8 mouse cellular contexts compared by ENCODE assay signal in the genomic region with DNA sequence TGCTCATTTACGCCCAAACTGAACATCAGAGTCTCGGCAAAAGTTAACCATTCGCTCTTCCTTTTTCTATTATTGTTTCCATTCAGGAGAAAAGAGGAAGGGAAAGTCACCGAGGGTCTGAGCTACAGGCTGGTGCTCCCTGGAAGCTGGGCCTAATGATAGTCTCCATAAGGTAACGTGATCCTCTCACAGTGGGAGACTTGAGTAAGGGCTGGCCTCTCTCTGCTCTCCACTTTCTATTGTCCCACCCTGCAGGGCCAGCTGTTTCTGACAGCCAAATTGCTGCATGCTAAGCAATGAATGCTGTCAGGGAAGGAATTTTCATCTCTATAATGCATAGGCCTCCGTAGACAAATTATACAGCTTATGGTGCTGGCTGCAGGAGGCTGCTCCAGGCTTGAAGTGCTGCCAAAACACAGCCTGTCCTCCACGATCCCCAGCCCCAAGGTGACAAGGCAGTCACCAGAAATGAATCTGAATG. TPM values are rescaled to one million over a fixed set of nuclear protein-coding genes. Genes with fewer than 3 reads are reported as not detected.
A peak's percentile ranks its signal among the peaks of the same experiment; 100 is the strongest.
DNase-seq lines count a peak whose midpoint lies in the region; ATAC-seq and TF ChIP-seq lines count a peak whose summit lies in the region.

No protein-coding gene starts in this region.

- 0 out of 2 replicates have a peak, but pooled peaks have one; percentile 26 for ATAC-seq in heart, embryonic 12.5 days (ENCODE audit: insufficient number of reproducible peaks, low FRiP score)
- ATAC-seq in liver, embryonic 13.5 days (ENCODE audit: low read depth), result no peak
- no peak for ATAC-seq in stomach, postnatal 0 days (ENCODE audit: low FRiP score, low TSS enrichment)

- H3K36me3 ChIP-seq in heart, embryonic 10.5 days, result peaks cover 7% of the 10 kb centered on the region; the same call in 1 of the 2 replicates
- peaks cover 3% of the 10 kb centered on the region for H3K36me3 ChIP-seq in heart, embryonic 12.5 days
- no peaks in the 10 kb centered on the region for H3K36me3 ChIP-seq in liver, embryonic 13.5 days
- no peaks in the 10 kb centered on the region for H3K36me3 ChIP-seq in stomach, postnatal 0 days (ENCODE audit: control insufficient read depth, insufficient read depth, low read length)

- H3K4me3 ChIP-seq in heart, embryonic 10.5 days, result no peak overlapping the region
- H3K4me3 ChIP-seq in heart, embryonic 12.5 days, result no peak overlapping the region
- no peak overlapping the region for H3K4me3 ChIP-seq in liver, embryonic 13.5 days (replicated peaks)
- H3K4me3 ChIP-seq in stomach, postnatal 0 days (ENCODE audit: low read depth, low read length), result no peak overlapping the region

- H3K9ac ChIP-seq in heart, embryonic 12.5 days, result peak overlapping the region; percentile 30; the same call in 1 of the 2 replicates
- no peak overlapping the region for H3K9ac ChIP-seq in liver, embryonic 13.5 days
- no peak overlapping the region for H3K9ac ChIP-seq in stomach, postnatal 0 days (ENCODE audit: low read length)

- H3K9me3 ChIP-seq in heart, embryonic 10.5 days, result no peaks in the 10 kb centered on the region
- H3K9me3 ChIP-seq in heart, embryonic 12.5 days (replicated peaks), result no peaks in the 10 kb centered on the region
- H3K9me3 ChIP-seq in liver, embryonic 13.5 days (replicated peaks), result no peaks in the 10 kb centered on the region
- no peaks in the 10 kb centered on the region for H3K9me3 ChIP-seq in stomach, postnatal 0 days (ENCODE audit: control insufficient read depth, low read length)

- intact Hi-C loops in heart, postnatal 36 days (cut with DNase I), result loop anchor here (2.0 kb wide), 2 partner anchors 33 to 57 kb away; partner anchors contain the start of genes Acvr1 and Upp2

- TF ChIP-seq CTCF in stomach, postnatal 0 days (IDR thresholded peaks at IDR 0.05; ENCODE audit: low read depth), result no peak

- peaks cover 95% of the 10 kb centered on the region for H3K4me1 ChIP-seq in heart, embryonic 10.5 days
- H3K4me1 ChIP-seq in heart, embryonic 12.5 days (replicated peaks), result peaks cover 91% of the 10 kb centered on the region
- peaks cover 70% of the 10 kb centered on the region for H3K4me1 ChIP-seq in liver, embryonic 13.5 days (replicated peaks)
- H3K4me1 ChIP-seq in stomach, postnatal 0 days (replicated peaks; ENCODE audit: control insufficient read depth, insufficient read depth), result 0 out of 2 replicates have a peak, but pooled peaks cover 7% of the 10 kb centered on the region

- peak overlapping the region; percentile 74 for H3K27ac ChIP-seq in heart, embryonic 10.5 days
- peak overlapping the region; percentile 88 for H3K27ac ChIP-seq in heart, embryonic 12.5 days (ENCODE audit: poor library complexity, severe bottlenecking)
- peak overlapping the region; percentile 67 for H3K27ac ChIP-seq in liver, embryonic 13.5 days
- peak overlapping the region; percentile 74; the same call in 1 of the 2 replicates for H3K27ac ChIP-seq in stomach, postnatal 0 days (replicated peaks)

- 32% methylated on average over 7 of the region's 7 CpGs for WGBS in heart, embryonic 10.5 days
- 25% methylated on average over 7 of the region's 7 CpGs for WGBS in heart, embryonic 12.5 days
- WGBS in liver, embryonic 13.5 days (ENCODE audit: insufficient replicate concordance), result 48% methylated on average over 7 of the region's 7 CpGs
- 19% methylated on average over 7 of the region's 7 CpGs for WGBS in stomach, postnatal 0 days

- no peak for TF ChIP-seq EP300 in stomach, postnatal 0 days (optimal IDR thresholded peaks at IDR 0.05)

- H3K27me3 ChIP-seq in heart, embryonic 10.5 days (ENCODE audit: insufficient read depth, poor library complexity, severe bottlenecking), result no peaks in the 10 kb centered on the region
- H3K27me3 ChIP-seq in heart, embryonic 12.5 days (replicated peaks), result no peaks in the 10 kb centered on the region
- no peaks in the 10 kb centered on the region for H3K27me3 ChIP-seq in liver, embryonic 13.5 days
- no peaks in the 10 kb centered on the region for H3K27me3 ChIP-seq in stomach, postnatal 0 days (ENCODE audit: control insufficient read depth, insufficient read depth, low read length)

- peak overlapping the region; percentile 44 for H3K4me2 ChIP-seq in heart, embryonic 12.5 days
- no peak overlapping the region for H3K4me2 ChIP-seq in liver, embryonic 13.5 days
- H3K4me2 ChIP-seq in stomach, postnatal 0 days (replicated peaks; ENCODE audit: low read depth), result no peak overlapping the region

- no peak for DNase-seq in heart, embryonic 10.5 days (ENCODE audit: low spot score)
- no peak for DNase-seq in heart, postnatal 36 days
- peak; percentile 68 to 72 for DNase-seq in cerebellum, postnatal 10 days
- no peak for DNase-seq in liver, embryonic 13.5 days
- no peak for DNase-seq in stomach, postnatal 0 days (ENCODE audit: low spot score)
- DNase-seq in spleen, postnatal 14 days (ENCODE audit: low spot score in 2 of 2), result no peak
- DNase-seq in testis, postnatal 10 days (ENCODE audit: low spot score), result no peak

RNA-seq across cellular contexts. Expression of gene Acvr1, which starts 33.4 kb away (rescaled TPM):
- 9.4 and 11.1 TPM in 2 replicates for polyA plus RNA-seq in heart, embryonic 10.5 days (2016; fragmentation: Nextera tagmentation; extraction: Ambion mirVana)
- total RNA-seq in heart, postnatal 36 days (2021), result 10 to 100 TPM; 16.0 to 16.8 TPM
- 11.6 and 12.0 TPM in 2 replicates for polyA plus RNA-seq in heart, embryonic 12.5 days (2016; fragmentation: Nextera tagmentation; extraction: Ambion mirVana)
- polyA plus RNA-seq in liver, embryonic 13.5 days (2015; fragmentation: Nextera tagmentation; extraction: Ambion mirVana), result 2.7 and 2.8 TPM in 2 replicates
- polyA plus RNA-seq in stomach, postnatal 0 days (2015; fragmentation: Nextera tagmentation; extraction: Ambion mirVana), result 5.0 and 5.1 TPM in 2 replicates

RNA-seq across cellular contexts. Expression of gene Upp2, which starts 33.5 kb away (rescaled TPM):
- polyA plus RNA-seq in heart, embryonic 10.5 days (2016; fragmentation: Nextera tagmentation; extraction: Ambion mirVana), result 5.8 and 8.2 TPM in 2 replicates
- 1 to 10 TPM; 2.7 to 5.0 TPM for total RNA-seq in heart, postnatal 36 days (2021)
- 7.0 and 8.0 TPM in 2 replicates for polyA plus RNA-seq in heart, embryonic 12.5 days (2016; fragmentation: Nextera tagmentation; extraction: Ambion mirVana)
- 1.4 and 1.6 TPM in 2 replicates for polyA plus RNA-seq in liver, embryonic 13.5 days (2015; fragmentation: Nextera tagmentation; extraction: Ambion mirVana)
- 5.2 and 6.1 TPM in 2 replicates for polyA plus RNA-seq in stomach, postnatal 0 days (2015; fragmentation: Nextera tagmentation; extraction: Ambion mirVana)

Comparison
In these comparisons a context has a peak if more than half of its experiments do, and no peak if none do; other contexts are left out.
1. DNase-seq: peak in cerebellum, postnatal 10 days (2 of 2); none in heart, embryonic 10.5 days (single experiment), heart, postnatal 36 days (0 of 2), liver, embryonic 13.5 days (single experiment), stomach, postnatal 0 days (single experiment), spleen, postnatal 14 days (0 of 2) and testis, postnatal 10 days (single experiment).
2. Peak in every context shown above with its lines, with median percentiles within 50 percentile points of each other: H3K27ac ChIP-seq.